Mouse (Mus musculus) thymus, postnatal 0 days (tissue): ENCODE results near the gene Usp17lc. TPM values are rescaled to one million over a fixed set of nuclear protein-coding genes. Genes with fewer than 3 reads are reported as not detected.
"Not testable (repeated sequence)": the region's sequence is repeated elsewhere in the genome, so short reads cannot be mapped to it uniquely, and the experiment has no call there.

ENCODE experiments used
- DNase-seq: peaks from one replicate; pipeline ENCODE4 v3.0.0-alpha.2; 2015; ENCODE audit warnings: low spot score
- microRNA-seq: library from miRNA; unstranded; fragments of <30 nt; microRNA quantifications from one replicate; pipeline ENCODE4, GENCODE M21; 2016; ENCODE audit warnings: borderline number of aligned reads
- polyA plus RNA-seq: library from polyadenylated mRNA; unstranded; fragments of >200 nt; fragmentation: Nextera tagmentation; extraction: Ambion mirVana; gene quantifications from 2 replicates; pipeline ENCODE4 v1.2.1, GENCODE M21; 2015

Gene Usp17lc
- not detected in 2 replicates for polyA plus RNA-seq

GRCm38 (mm10) chr7:103414772-103415171, at the start of gene Usp17lc:
TSS of gene Usp17lc (plus strand) at chr7:103415072.
- not testable (repeated sequence) for DNase-seq

GRCm38 (mm10) chr7:103386077-103386476, 28.8 kb upstream of the Usp17lc start, which contains the start of gene Olfr603:
TSS of gene Olfr603 (minus strand) at chr7:103386177.
- DNase-seq = no peak

GRCm38 (mm10) chr7:103397758-103398157, 17.1 kb upstream of the Usp17lc start:
- DNase-seq = no peak

- DNase-seq = no peak
These were observed 15.9 kb upstream of the Usp17lc start for GRCm38 (mm10) chr7:103398981-103399380.

GRCm38 (mm10) chr7:103406521-103407055, 8.3 kb upstream of the Usp17lc start:
- not testable (repeated sequence) for DNase-seq

- no peak for DNase-seq
These were observed 30.5 kb downstream of the Usp17lc start, which contains the start of gene Olfr605 for GRCm38 (mm10) chr7:103445339-103445738. TSS of gene Olfr605 (minus strand) at chr7:103445439.

GRCm38 (mm10) chr7:103448746-103449145, 33.9 kb downstream of the Usp17lc start, which contains the start of gene Olfr606:
TSS of gene Olfr606 (plus strand) at chr7:103449046.
- no peak for DNase-seq

- no peak for DNase-seq
These were observed 45.7 kb downstream of the Usp17lc start for GRCm38 (mm10) chr7:103460590-103460989.

Small RNA genes within 50 kb of the gene (microRNA-seq; reads per million reads assigned to microRNA genes)
- gene Gm25774 = not detected

Other genes with a start within 250 kb of the Usp17lc start
- gene Olfr591, start 236.7 kb upstream of the Usp17lc start, polyA plus RNA-seq = not detected in 2 replicates
- not detected in 2 replicates for gene Olfr592, start 230.3 kb upstream of the Usp17lc start, polyA plus RNA-seq
- gene Olfr593, start 203.2 kb upstream of the Usp17lc start, polyA plus RNA-seq = not detected in 2 replicates
- not detected in 2 replicates for gene Olfr594, start 198.1 kb upstream of the Usp17lc start, polyA plus RNA-seq
- not detected in 2 replicates for gene Usp17ld, start 162.6 kb upstream of the Usp17lc start, polyA plus RNA-seq
- gene Olfr596, start 109.4 kb upstream of the Usp17lc start, polyA plus RNA-seq = not detected in 2 replicates
- gene Olfr597, start 98.8 kb upstream of the Usp17lc start, polyA plus RNA-seq = not detected in 2 replicates
- not detected in 2 replicates for gene Olfr598, start 91.5 kb upstream of the Usp17lc start, polyA plus RNA-seq
- gene Olfr599, start 79.2 kb upstream of the Usp17lc start, polyA plus RNA-seq = not detected in 2 replicates
- gene Olfr600, start 65.4 kb upstream of the Usp17lc start, polyA plus RNA-seq = not detected in 2 replicates
- not detected in 2 replicates for gene Olfr601, start 52.4 kb upstream of the Usp17lc start, polyA plus RNA-seq
- not detected in 2 replicates for gene Olfr603, start 28.9 kb upstream of the Usp17lc start, polyA plus RNA-seq
- gene Olfr605, start 30.4 kb downstream of the Usp17lc start, polyA plus RNA-seq = not detected in 2 replicates
- gene Olfr606, start 34.0 kb downstream of the Usp17lc start, polyA plus RNA-seq = not detected in 2 replicates
- not detected in 2 replicates for gene Olfr607, start 49.1 kb downstream of the Usp17lc start, polyA plus RNA-seq
- gene Olfr608, start 54.8 kb downstream of the Usp17lc start, polyA plus RNA-seq = not detected in 2 replicates
- gene Olfr609, start 83.0 kb downstream of the Usp17lc start, polyA plus RNA-seq = not detected in 2 replicates
- gene Olfr610, start 97.0 kb downstream of the Usp17lc start, polyA plus RNA-seq = not detected in 2 replicates
- not detected in 2 replicates for gene Olfr611, start 105.8 kb downstream of the Usp17lc start, polyA plus RNA-seq
- not detected in 2 replicates for gene Olfr612, start 127.6 kb downstream of the Usp17lc start, polyA plus RNA-seq
- not detected in 2 replicates for gene Olfr613, start 133.0 kb downstream of the Usp17lc start, polyA plus RNA-seq
- not detected in 2 replicates for gene Olfr615, start 141.0 kb downstream of the Usp17lc start, polyA plus RNA-seq
- not detected in 2 replicates for gene Olfr616, start 154.1 kb downstream of the Usp17lc start, polyA plus RNA-seq
- gene Olfr617, start 158.0 kb downstream of the Usp17lc start, polyA plus RNA-seq = not detected in 2 replicates
- gene Olfr618, start 175.0 kb downstream of the Usp17lc start, polyA plus RNA-seq = not detected in 2 replicates
- gene Olfr619, start 185.5 kb downstream of the Usp17lc start, polyA plus RNA-seq = not detected in 2 replicates
- gene Olfr620, start 197.5 kb downstream of the Usp17lc start, polyA plus RNA-seq = not detected in 2 replicates
- gene Olfr622, start 227.6 kb downstream of the Usp17lc start, polyA plus RNA-seq = not detected in 2 replicates
- not detected in 2 replicates for gene Olfr623, start 248.6 kb downstream of the Usp17lc start, polyA plus RNA-seq